Mouse (Mus musculus): ENCODE data around the gene Pi4kb. TPM values are rescaled to one million over a fixed set of nuclear protein-coding genes. Genes with fewer than 3 reads are reported as not detected.

The Pi4kb gene
- polyA plus RNA-seq, 1 experiment from 2014 or later, result 25.7 TPM

- no peaks in the 10 kb centered on the region for H3K27me3 ChIP-seq (ENCODE audit: control insufficient read depth, insufficient read depth, low read length)
- no peak overlapping the region for H3K9ac ChIP-seq (ENCODE audit: low read depth, low read length)
- no peaks in the 10 kb centered on the region for H3K4me1 ChIP-seq (ENCODE audit: control insufficient read depth, insufficient read depth, low read length)
- no peak for ATAC-seq (ENCODE audit: low FRiP score, low TSS enrichment)
- no peaks in the 10 kb centered on the region for H3K9me3 ChIP-seq (ENCODE audit: control insufficient read depth, low read length)
- 47% methylated on average over 10 of the region's 10 CpGs for WGBS
- H3K4me2 ChIP-seq (replicated peaks; ENCODE audit: low read depth, low read length), result no peak overlapping the region
- no peak overlapping the region for H3K4me3 ChIP-seq (ENCODE audit: low read length)
- H3K36me3 ChIP-seq (ENCODE audit: control insufficient read depth, insufficient read depth, low read length), result peaks cover 22% of the 10 kb centered on the region
- no peak overlapping the region for H3K27ac ChIP-seq (ENCODE audit: low read depth, low read length)
These were observed 80.1 kb downstream of the Pi4kb start for GRCm38 (mm10) chr3:95054481-95055260.

- Histone ChIP-seq H3K4me2 (replicated peaks; ENCODE audit: low read depth, low read length) (no peak overlapping the region), H3K36me3 (ENCODE audit: control insufficient read depth, insufficient read depth, low read length) (peaks cover 38% of the 10 kb centered on the region), H3K4me3 (ENCODE audit: low read length) (no peak overlapping the region), H3K4me1 (ENCODE audit: control insufficient read depth, insufficient read depth, low read length) (no peaks in the 10 kb centered on the region), H3K9me3 (ENCODE audit: control insufficient read depth, low read length) (no peaks in the 10 kb centered on the region), H3K27ac (ENCODE audit: low read depth, low read length) (no peak overlapping the region), H3K9ac (ENCODE audit: low read depth, low read length) (no peak overlapping the region), H3K27me3 (ENCODE audit: control insufficient read depth, insufficient read depth, low read length) (no peaks in the 10 kb centered on the region)
- peak; percentile 45; the same call in 1 of the 2 replicates for ATAC-seq (ENCODE audit: low FRiP score, low TSS enrichment)
- 87% methylated on average over 7 of the region's 7 CpGs for WGBS
These were observed 81.7 kb downstream of the Pi4kb start for GRCm38 (mm10) chr3:95056275-95056674.

Small RNAs within 50 kb of the gene (microRNA-seq; reads per million reads assigned to microRNA genes)
- 0.84 reads per million for gene Mir7013

Other genes with a start within 250 kb of the Pi4kb start
- 7.4 and 14.2 TPM in 2 replicates for gene Cgn, start 188.2 kb upstream of the Pi4kb start, polyA plus RNA-seq (2014; fragmentation: Nextera tagmentation; extraction: Ambion mirVana)
- gene Pogz, start 137.2 kb upstream of the Pi4kb start, polyA plus RNA-seq (2014; fragmentation: Nextera tagmentation; extraction: Ambion mirVana), result 19.7 and 24.4 TPM in 2 replicates
- 355 and 392 TPM in 2 replicates for gene Psmb4, start 87.8 kb upstream of the Pi4kb start, polyA plus RNA-seq (2014; fragmentation: Nextera tagmentation; extraction: Ambion mirVana)
- 35.6 and 40.0 TPM in 2 replicates for gene Selenbp1, start 41.7 kb upstream of the Pi4kb start, polyA plus RNA-seq (2014; fragmentation: Nextera tagmentation; extraction: Ambion mirVana)
- gene Rfx5, start 20.7 kb upstream of the Pi4kb start, polyA plus RNA-seq (2014; fragmentation: Nextera tagmentation; extraction: Ambion mirVana), result 8.7 and 13.0 TPM in 2 replicates
- gene Zfp687, start 40.7 kb downstream of the Pi4kb start, polyA plus RNA-seq (2014; fragmentation: Nextera tagmentation; extraction: Ambion mirVana), result 28.7 and 38.1 TPM in 2 replicates
- gene Psmd4, start 67.9 kb downstream of the Pi4kb start, polyA plus RNA-seq (2014; fragmentation: Nextera tagmentation; extraction: Ambion mirVana), result 261 and 286 TPM in 2 replicates
- 16.9 and 22.8 TPM in 2 replicates for gene Pip5k1a, start 132.2 kb downstream of the Pi4kb start, polyA plus RNA-seq (2014; fragmentation: Nextera tagmentation; extraction: Ambion mirVana)
- 182 and 190 TPM in 2 replicates for gene Vps72, start 136.3 kb downstream of the Pi4kb start, polyA plus RNA-seq (2014; fragmentation: Nextera tagmentation; extraction: Ambion mirVana)
- gene Tmod4, start 149.7 kb downstream of the Pi4kb start, polyA plus RNA-seq (2014; fragmentation: Nextera tagmentation; extraction: Ambion mirVana), result 1.5 and 1.7 TPM in 2 replicates
- 69.6 and 84.7 TPM in 2 replicates for gene Scnm1, start 159.3 kb downstream of the Pi4kb start, polyA plus RNA-seq (2014; fragmentation: Nextera tagmentation; extraction: Ambion mirVana)
- 6.9 and 9.1 TPM in 2 replicates for gene Lysmd1, start 159.4 kb downstream of the Pi4kb start, polyA plus RNA-seq (2014; fragmentation: Nextera tagmentation; extraction: Ambion mirVana)
- 2.1 TPM in 2 replicates for gene Tnfaip8l2, start 167.6 kb downstream of the Pi4kb start, polyA plus RNA-seq (2014; fragmentation: Nextera tagmentation; extraction: Ambion mirVana)
- gene Sema6c, start 185.7 kb downstream of the Pi4kb start, polyA plus RNA-seq (2014; fragmentation: Nextera tagmentation; extraction: Ambion mirVana), result 5.3 and 5.8 TPM in 2 replicates
- gene Gabpb2, start 243.2 kb downstream of the Pi4kb start, polyA plus RNA-seq (2014; fragmentation: Nextera tagmentation; extraction: Ambion mirVana), result 9.7 and 15.4 TPM in 2 replicates